Mouse (Mus musculus) lung, postnatal 0 days (tissue): ENCODE measurements around the gene Stpg2.

ENCODE experiments used
- CTCF ChIP-seq: IDR thresholded peaks from 2 replicates; pipeline ENCODE4 v1.5.1; 2016; ENCODE audit warnings: antibody characterized with exemption, mild to moderate bottlenecking
- EP300 ChIP-seq: IDR thresholded peaks from 2 replicates; pipeline ENCODE4 v1.6.1; 2016; ENCODE audit warnings: antibody characterized with exemption, mild to moderate bottlenecking, control low read depth

GRCm38 (mm10) chr3:139200324-139200723 is 5.2 kb upstream of the Stpg2 start:
- no peak for TF ChIP-seq EP300
- no peak for TF ChIP-seq CTCF
